Mouse (Mus musculus): ENCODE measurements around the gene Rbbp5. TPM values are rescaled to one million over a fixed set of nuclear protein-coding genes. Genes with fewer than 3 reads are reported as not detected.

Gene Rbbp5
- polyA plus RNA-seq (2015; fragmentation: Nextera tagmentation; extraction: Ambion mirVana) = 31.2 and 32.2 TPM in 2 replicates

- Histone ChIP-seq H3K4me2 (ENCODE audit: low read depth, low read length) (peak within 1 kb of the TSS; percentile 78), H3K4me1 (ENCODE audit: control insufficient read depth, insufficient read depth, low read length) (peaks cover 17% of the 10 kb centered on the region)
- under 1% methylated on average over 43 of the region's 43 CpGs for WGBS
These were observed at the start of gene Rbbp5 for GRCm38 (mm10) chr1:132476928-132477691. TSS of gene Rbbp5 (plus strand) at chr1:132477365.

GRCm38 (mm10) chr1:132430818-132431217 is 46.3 kb upstream of the Rbbp5 start:
- 80% methylated on average over 3 of the region's 3 CpGs for WGBS

More at GRCm38 (mm10) chr1:132476928-132477691, at the start of gene Rbbp5:
- ATAC-seq (replicated peaks; ENCODE audit: extremely low read depth, insufficient read depth, low FRiP score) = peak; percentile 78
- H3K27me3 ChIP-seq (ENCODE audit: control insufficient read depth, insufficient read depth, low read length) = no peaks in the 10 kb centered on the region
- H3K36me3 ChIP-seq (ENCODE audit: control insufficient read depth, insufficient read depth) = no peaks in the 10 kb centered on the region
- peak within 1 kb of the TSS; percentile 91 for H3K9ac ChIP-seq (ENCODE audit: low read length)
- peak within 1 kb of the TSS; percentile 94 for H3K4me3 ChIP-seq (ENCODE audit: low read length)
- peak within 1 kb of the TSS; percentile 69 for H3K27ac ChIP-seq (ENCODE audit: low read length)
- no peaks in the 10 kb centered on the region for H3K9me3 ChIP-seq (replicated peaks; ENCODE audit: control insufficient read depth, low read length)

GRCm38 (mm10) chr1:132431716-132432115 is 45.4 kb upstream of the Rbbp5 start:
- peaks cover 2% of the 10 kb centered on the region; the same call in 1 of the 2 replicates for H3K36me3 ChIP-seq (ENCODE audit: control insufficient read depth, insufficient read depth)
- no peak overlapping the region for H3K4me2 ChIP-seq (ENCODE audit: low read depth, low read length)
- H3K9ac ChIP-seq (ENCODE audit: low read length) = no peak overlapping the region
- H3K27me3 ChIP-seq (ENCODE audit: control insufficient read depth, insufficient read depth, low read length) = no peaks in the 10 kb centered on the region
- H3K9me3 ChIP-seq (replicated peaks; ENCODE audit: control insufficient read depth, low read length) = no peaks in the 10 kb centered on the region
- no peak overlapping the region for H3K27ac ChIP-seq (ENCODE audit: low read length)
- H3K4me3 ChIP-seq (ENCODE audit: low read length) = no peak overlapping the region
- H3K4me1 ChIP-seq (ENCODE audit: control insufficient read depth, insufficient read depth, low read length) = peaks cover 17% of the 10 kb centered on the region
- no peak for ATAC-seq (replicated peaks; ENCODE audit: extremely low read depth, insufficient read depth, low FRiP score)
- 46% methylated on average over 9 of the region's 9 CpGs for WGBS

More at GRCm38 (mm10) chr1:132430818-132431217, 46.3 kb upstream of the Rbbp5 start:
- Histone ChIP-seq H3K27me3 (ENCODE audit: control insufficient read depth, insufficient read depth, low read length) (no peaks in the 10 kb centered on the region), H3K36me3 (ENCODE audit: control insufficient read depth, insufficient read depth) (peaks cover 2% of the 10 kb centered on the region; the same call in 1 of the 2 replicates), H3K4me3 (ENCODE audit: low read length) (no peak overlapping the region), H3K4me2 (ENCODE audit: low read depth, low read length) (no peak overlapping the region), H3K4me1 (ENCODE audit: control insufficient read depth, insufficient read depth, low read length) (peaks cover 12% of the 10 kb centered on the region), H3K9me3 (replicated peaks; ENCODE audit: control insufficient read depth, low read length) (no peaks in the 10 kb centered on the region), H3K9ac (ENCODE audit: low read length) (no peak overlapping the region), H3K27ac (ENCODE audit: low read length) (no peak overlapping the region)
- no peak for ATAC-seq (replicated peaks; ENCODE audit: extremely low read depth, insufficient read depth, low FRiP score)

GRCm38 (mm10) chr1:132433349-132433748 is 43.8 kb upstream of the Rbbp5 start:
- no peak overlapping the region for H3K4me2 ChIP-seq (ENCODE audit: low read depth, low read length)
- ATAC-seq (replicated peaks; ENCODE audit: extremely low read depth, insufficient read depth, low FRiP score) = no peak
- H3K36me3 ChIP-seq (ENCODE audit: control insufficient read depth, insufficient read depth) = peaks cover 4% of the 10 kb centered on the region; the same call in 1 of the 2 replicates
- H3K4me1 ChIP-seq (ENCODE audit: control insufficient read depth, insufficient read depth, low read length) = peaks cover 18% of the 10 kb centered on the region
- H3K4me3 ChIP-seq (ENCODE audit: low read length) = no peak overlapping the region
- H3K27ac ChIP-seq (ENCODE audit: low read length) = no peak overlapping the region
- WGBS = 76% methylated on average over 5 of the region's 5 CpGs
- no peaks in the 10 kb centered on the region for H3K9me3 ChIP-seq (replicated peaks; ENCODE audit: control insufficient read depth, low read length)
- H3K9ac ChIP-seq (ENCODE audit: low read length) = no peak overlapping the region
- no peaks in the 10 kb centered on the region for H3K27me3 ChIP-seq (ENCODE audit: control insufficient read depth, insufficient read depth, low read length)

GRCm38 (mm10) chr1:132434032-132434431 is 43.1 kb upstream of the Rbbp5 start:
- WGBS = 88% methylated on average over 12 of the region's 12 CpGs
- H3K4me3 ChIP-seq (ENCODE audit: low read length) = no peak overlapping the region
- no peaks in the 10 kb centered on the region for H3K27me3 ChIP-seq (ENCODE audit: control insufficient read depth, insufficient read depth, low read length)
- ATAC-seq (replicated peaks; ENCODE audit: extremely low read depth, insufficient read depth, low FRiP score) = no peak
- H3K4me2 ChIP-seq (ENCODE audit: low read depth, low read length) = no peak overlapping the region
- peaks cover 18% of the 10 kb centered on the region for H3K4me1 ChIP-seq (ENCODE audit: control insufficient read depth, insufficient read depth, low read length)
- no peak overlapping the region for H3K9ac ChIP-seq (ENCODE audit: low read length)
- no peaks in the 10 kb centered on the region for H3K9me3 ChIP-seq (replicated peaks; ENCODE audit: control insufficient read depth, low read length)
- peaks cover 5% of the 10 kb centered on the region; the same call in 1 of the 2 replicates for H3K36me3 ChIP-seq (ENCODE audit: control insufficient read depth, insufficient read depth)
- no peak overlapping the region for H3K27ac ChIP-seq (ENCODE audit: low read length)

- ATAC-seq (replicated peaks; ENCODE audit: extremely low read depth, insufficient read depth, low FRiP score) = no peak
- H3K27me3 ChIP-seq (ENCODE audit: control insufficient read depth, insufficient read depth, low read length) = no peaks in the 10 kb centered on the region
- no peak overlapping the region for H3K9ac ChIP-seq (ENCODE audit: low read length)
- WGBS = 69% methylated on average over 4 of the region's 4 CpGs
- H3K4me2 ChIP-seq (ENCODE audit: low read depth, low read length) = no peak overlapping the region
- peaks cover 18% of the 10 kb centered on the region for H3K4me1 ChIP-seq (ENCODE audit: control insufficient read depth, insufficient read depth, low read length)
- peaks cover 16% of the 10 kb centered on the region for H3K36me3 ChIP-seq (ENCODE audit: control insufficient read depth, insufficient read depth)
- H3K4me3 ChIP-seq (ENCODE audit: low read length) = no peak overlapping the region
- peak overlapping the region; percentile 45 for H3K27ac ChIP-seq (ENCODE audit: low read length)
- peaks cover 4% of the 10 kb centered on the region; the same call in 1 of the 2 replicates for H3K9me3 ChIP-seq (replicated peaks; ENCODE audit: control insufficient read depth, low read length)
These were observed 40.7 kb upstream of the Rbbp5 start for GRCm38 (mm10) chr1:132436320-132436958.

- H3K9me3 ChIP-seq (replicated peaks; ENCODE audit: control insufficient read depth, low read length) = peaks cover 4% of the 10 kb centered on the region; the same call in 1 of the 2 replicates
- peak overlapping the region; percentile 45 for H3K27ac ChIP-seq (ENCODE audit: low read length)
- no peak overlapping the region for H3K4me3 ChIP-seq (ENCODE audit: low read length)
- H3K36me3 ChIP-seq (ENCODE audit: control insufficient read depth, insufficient read depth) = peaks cover 18% of the 10 kb centered on the region
- 63% methylated on average over 1 of the region's 1 CpGs for WGBS
- no peak for ATAC-seq (replicated peaks; ENCODE audit: extremely low read depth, insufficient read depth, low FRiP score)
- no peak overlapping the region for H3K4me2 ChIP-seq (ENCODE audit: low read depth, low read length)
- H3K4me1 ChIP-seq (ENCODE audit: control insufficient read depth, insufficient read depth, low read length) = peaks cover 13% of the 10 kb centered on the region
- no peaks in the 10 kb centered on the region for H3K27me3 ChIP-seq (ENCODE audit: control insufficient read depth, insufficient read depth, low read length)
- no peak overlapping the region for H3K9ac ChIP-seq (ENCODE audit: low read length)
These were observed 40.2 kb upstream of the Rbbp5 start for GRCm38 (mm10) chr1:132436960-132437359.

- Histone ChIP-seq H3K4me2 (ENCODE audit: low read depth, low read length) (no peak overlapping the region), H3K4me1 (ENCODE audit: control insufficient read depth, insufficient read depth, low read length) (peaks cover 10% of the 10 kb centered on the region), H3K4me3 (ENCODE audit: low read length) (no peak overlapping the region), H3K36me3 (ENCODE audit: control insufficient read depth, insufficient read depth) (peaks cover 22% of the 10 kb centered on the region), H3K9me3 (replicated peaks; ENCODE audit: control insufficient read depth, low read length) (peaks cover 4% of the 10 kb centered on the region; the same call in 1 of the 2 replicates), H3K27ac (ENCODE audit: low read length) (peak overlapping the region; percentile 39), H3K27me3 (ENCODE audit: control insufficient read depth, insufficient read depth, low read length) (no peaks in the 10 kb centered on the region), H3K9ac (ENCODE audit: low read length) (no peak overlapping the region)
- no peak for ATAC-seq (replicated peaks; ENCODE audit: extremely low read depth, insufficient read depth, low FRiP score)
- WGBS = 76% methylated on average over 5 of the region's 5 CpGs
These were observed 39.8 kb upstream of the Rbbp5 start for GRCm38 (mm10) chr1:132437389-132437788.

Data from heart, embryonic 16.5 days (tissue).